Mouse (Mus musculus) stomach, embryonic 15.5 days (tissue): ENCODE results near the gene Tead1. TPM values are rescaled to one million over a fixed set of nuclear protein-coding genes. Genes with fewer than 3 reads are reported as not detected.

ENCODE experiments used
- ATAC-seq: fragments of 200-750 bp; cut with Nextera tagmentation; 2 replicates; pipeline ENCODE4 v1.8.0; 2017; ENCODE audit warnings: low read depth, moderate number of reproducible peaks, moderate TSS enrichment; ENCODE audit not compliant: insufficient read depth, low FRiP score
- H3K27ac ChIP-seq: fragments of 300-500 bp; sonication (generic); 2 replicates; pipeline ENCODE4 v1.5.1; 2015; ENCODE audit warnings: mild to moderate bottlenecking, inconsistent platforms
- H3K27me3 ChIP-seq: fragments of 300-500 bp; sonication (generic); replicated peaks from 2 replicates; pipeline ENCODE4 v1.6.1; 2015; ENCODE audit warnings: inconsistent platforms
- H3K36me3 ChIP-seq: fragments of 300-500 bp; sonication (generic); 2 replicates; pipeline ENCODE4 v1.6.1; 2015; ENCODE audit warnings: inconsistent platforms
- H3K4me1 ChIP-seq: fragments of 300-500 bp; sonication (generic); 2 replicates; pipeline ENCODE4 v1.6.1; 2015; ENCODE audit warnings: inconsistent platforms
- H3K4me2 ChIP-seq: fragments of 300-500 bp; sonication (generic); 2 replicates; pipeline ENCODE4 v1.6.1; 2015; ENCODE audit warnings: mild to moderate bottlenecking, inconsistent platforms
- H3K4me3 ChIP-seq: fragments of 300-500 bp; sonication (generic); replicated peaks from 2 replicates; pipeline ENCODE4 v1.5.1; 2015; ENCODE audit warnings: inconsistent platforms
- H3K9ac ChIP-seq: fragments of 300-500 bp; sonication (generic); 2 replicates; pipeline ENCODE4 v1.6.1; 2015; ENCODE audit warnings: inconsistent platforms
- H3K9me3 ChIP-seq: fragments of 300-500 bp; sonication (generic); 2 replicates; pipeline ENCODE4 v1.6.1; 2016; ENCODE audit warnings: inconsistent platforms
- WGBS: fragments of 180-500 bp; shearing (Covaris S2); methylation state at CpG from one replicate; pipeline ENCODE4 v1.1.7; 2015; 5-methylcytosine and 5-hydroxymethylcytosine counted together
- microRNA-seq: library from miRNA; unstranded; fragments of <30 nt; microRNA quantifications from one replicate; pipeline ENCODE4, GENCODE M21; 2016
- polyA plus RNA-seq: library from polyadenylated mRNA; unstranded; fragments of >200 nt; fragmentation: Nextera tagmentation; extraction: Ambion mirVana; gene quantifications from 2 replicates; pipeline ENCODE4 v1.2.1, GENCODE M21; 2015

The Tead1 gene
- polyA plus RNA-seq, 1 experiment from 2014 or later, result 25.7 TPM

DNA sequence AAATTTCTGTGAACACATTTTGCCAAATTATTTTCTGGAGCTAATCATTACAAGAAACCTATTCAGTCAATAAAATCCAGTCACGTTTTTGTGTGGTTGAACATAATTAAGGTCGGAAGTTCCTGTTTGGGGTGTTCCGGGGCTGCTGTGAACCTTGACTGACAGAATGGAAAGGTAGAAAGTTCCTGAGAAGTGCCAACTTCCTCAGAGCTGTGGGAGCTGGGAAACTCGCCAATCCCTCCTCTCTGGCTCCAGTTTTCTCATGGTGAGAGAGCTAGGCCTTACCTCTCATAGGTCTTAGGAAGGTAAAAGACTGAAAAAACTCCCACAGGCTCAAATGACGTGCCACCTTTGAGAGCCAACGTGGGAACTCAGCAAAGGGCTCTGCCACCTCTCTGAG lies 267.6 kb downstream of the Tead1 start:
- ATAC-seq, result no peak
- no peak overlapping the region for H3K4me3 ChIP-seq
- H3K27ac ChIP-seq, result no peak overlapping the region
- no peaks in the 10 kb centered on the region for H3K36me3 ChIP-seq
- 45% methylated on average over 6 of the region's 6 CpGs for WGBS
- H3K9ac ChIP-seq, result no peak overlapping the region
- no peak overlapping the region for H3K4me2 ChIP-seq
- H3K4me1 ChIP-seq, result no peaks in the 10 kb centered on the region
- H3K27me3 ChIP-seq, result no peaks in the 10 kb centered on the region
- H3K9me3 ChIP-seq, result no peaks in the 10 kb centered on the region

DNA sequence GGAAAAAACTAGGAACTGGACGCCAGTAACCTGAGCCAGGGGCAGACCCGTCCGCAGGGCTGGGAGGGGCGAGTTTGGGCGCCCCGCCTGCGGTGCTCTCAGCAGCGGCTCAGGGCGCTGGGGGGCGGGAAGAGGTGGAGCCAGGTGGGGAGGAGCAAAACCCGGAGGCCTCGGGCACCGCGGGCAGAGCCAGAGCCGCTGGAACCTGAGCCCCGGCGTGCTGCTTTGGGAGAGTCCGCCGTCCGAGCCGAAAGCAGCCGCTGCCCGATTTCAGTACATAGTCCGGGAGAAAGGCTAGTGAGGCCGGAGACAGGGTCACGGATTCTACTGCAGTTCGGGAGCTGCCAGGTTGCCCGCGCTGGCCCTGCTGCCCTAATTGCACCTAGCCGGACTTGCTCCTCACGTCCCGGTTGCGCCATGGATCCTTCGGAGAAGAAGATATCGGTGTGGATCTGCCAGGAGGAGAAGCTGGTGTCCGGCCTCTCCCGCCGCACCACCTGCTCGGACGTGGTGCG lies 274.7 kb downstream of the Tead1 start, which contains the start of gene Rassf10:
Gene Rassf10 (plus strand): TSS at position 186 of the 515 bp plus-strand sequence.
- 1% methylated on average over 41 of the region's 41 CpGs for WGBS
- peak; percentile 91 for ATAC-seq
- 0 out of 2 replicates have a peak within 1 kb of the TSS, but pooled peaks have one; percentile 41 for H3K27ac ChIP-seq
- peak within 1 kb of the TSS; percentile 29; the same call in 1 of the 2 replicates for H3K9ac ChIP-seq
- H3K4me1 ChIP-seq, result peaks cover 23% of the 10 kb centered on the region
- peaks cover 14% of the 10 kb centered on the region for H3K27me3 ChIP-seq
- no peaks in the 10 kb centered on the region for H3K36me3 ChIP-seq
- no peaks in the 10 kb centered on the region for H3K9me3 ChIP-seq
- H3K4me2 ChIP-seq, result peak within 1 kb of the TSS; percentile 96
- peak within 1 kb of the TSS; percentile 61 for H3K4me3 ChIP-seq

DNA sequence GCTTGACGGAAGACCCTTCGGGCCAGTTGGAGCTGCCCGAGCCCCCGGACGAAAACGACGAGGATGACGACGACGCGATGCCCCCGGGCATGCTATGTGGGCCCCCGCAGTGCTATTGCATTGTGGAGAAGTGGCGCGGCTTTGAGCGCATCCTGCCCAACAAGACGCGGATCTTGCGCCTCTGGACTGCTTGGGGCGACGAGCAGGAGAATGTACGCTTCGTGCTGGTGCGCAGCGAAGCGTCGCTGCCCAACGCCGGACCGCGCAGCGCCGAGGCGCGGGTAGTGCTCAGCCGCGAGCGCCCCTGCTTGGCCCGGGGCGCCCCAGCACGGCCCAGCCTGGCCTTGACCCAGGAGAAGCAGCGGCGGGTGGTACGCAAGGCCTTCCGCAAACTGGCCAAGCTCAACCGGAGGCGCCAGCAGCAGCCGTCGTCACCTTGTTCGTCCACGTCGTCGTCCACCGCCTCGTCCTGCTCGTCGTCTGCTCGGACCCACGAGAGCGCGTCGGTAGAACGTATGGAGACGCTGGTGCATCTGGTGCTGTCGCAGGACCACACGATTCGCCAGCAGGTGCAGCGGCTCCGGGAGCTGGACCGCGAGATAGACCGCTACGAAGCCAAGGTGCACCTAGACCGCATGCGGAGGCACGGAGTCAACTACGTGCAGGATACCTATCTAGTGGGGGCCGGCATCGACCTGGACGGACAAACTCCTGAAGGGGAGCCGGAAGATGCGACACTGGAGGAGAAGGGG lies 275.4 kb downstream of the Tead1 start:
- ATAC-seq, result no peak
- H3K27ac ChIP-seq, result 0 out of 2 replicates have a peak overlapping the region, but pooled peaks have one; percentile 41
- no peaks in the 10 kb centered on the region for H3K9me3 ChIP-seq
- H3K9ac ChIP-seq, result peak overlapping the region; percentile 34; the same call in 1 of the 2 replicates
- peak overlapping the region; percentile 61 for H3K4me3 ChIP-seq
- 1% methylated on average over 82 of the region's 82 CpGs for WGBS
- peaks cover 14% of the 10 kb centered on the region for H3K27me3 ChIP-seq
- H3K4me1 ChIP-seq, result peaks cover 23% of the 10 kb centered on the region
- H3K36me3 ChIP-seq, result no peaks in the 10 kb centered on the region
- peak overlapping the region; percentile 96 for H3K4me2 ChIP-seq

DNA sequence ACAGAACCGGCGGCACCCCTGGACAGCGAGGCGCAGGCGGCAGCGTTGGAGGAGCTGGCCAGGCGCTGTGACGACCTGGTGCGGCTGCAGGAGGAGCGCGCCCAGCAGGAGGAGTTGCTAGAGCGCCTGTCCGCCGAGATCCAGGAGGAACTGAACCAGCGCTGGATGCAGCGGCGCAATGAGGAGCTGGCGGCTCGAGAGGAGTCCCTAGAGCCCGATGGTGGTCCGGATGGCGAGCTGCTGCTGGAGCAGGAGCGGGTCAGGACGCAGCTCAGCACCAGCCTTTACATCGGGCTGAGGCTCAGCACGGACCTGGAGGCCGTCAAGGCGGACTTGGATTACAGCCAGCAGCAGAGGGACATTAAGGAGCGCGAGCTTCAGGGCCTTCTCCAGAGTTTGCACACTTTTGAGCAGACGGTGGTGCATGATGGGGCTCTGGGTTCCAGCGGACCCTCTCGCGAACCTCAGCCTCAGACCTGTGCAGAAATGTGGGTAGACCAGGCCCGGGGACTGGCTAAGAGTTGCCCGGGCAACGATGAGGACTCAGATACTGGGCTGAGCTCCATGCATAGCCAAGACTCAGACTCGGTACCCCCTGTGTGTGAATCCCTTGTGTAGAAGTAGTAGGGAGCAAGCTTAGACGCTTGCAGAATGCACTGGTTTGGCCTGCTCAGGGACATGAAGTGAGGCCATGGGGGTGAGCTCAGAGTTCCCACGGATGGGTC lies 276.1 kb downstream of the Tead1 start:
- Histone ChIP-seq H3K4me2 (peak overlapping the region; percentile 96), H3K27ac (peak overlapping the region; percentile 41; the same call in 1 of the 2 replicates), H3K9me3 (no peaks in the 10 kb centered on the region), H3K36me3 (no peaks in the 10 kb centered on the region), H3K4me1 (peaks cover 23% of the 10 kb centered on the region), H3K4me3 (peak overlapping the region; percentile 61), H3K27me3 (peaks cover 14% of the 10 kb centered on the region), H3K9ac (peak overlapping the region; percentile 34; the same call in 1 of the 2 replicates)
- no peak for ATAC-seq
- WGBS, result 4% methylated on average over 40 of the region's 40 CpGs

DNA sequence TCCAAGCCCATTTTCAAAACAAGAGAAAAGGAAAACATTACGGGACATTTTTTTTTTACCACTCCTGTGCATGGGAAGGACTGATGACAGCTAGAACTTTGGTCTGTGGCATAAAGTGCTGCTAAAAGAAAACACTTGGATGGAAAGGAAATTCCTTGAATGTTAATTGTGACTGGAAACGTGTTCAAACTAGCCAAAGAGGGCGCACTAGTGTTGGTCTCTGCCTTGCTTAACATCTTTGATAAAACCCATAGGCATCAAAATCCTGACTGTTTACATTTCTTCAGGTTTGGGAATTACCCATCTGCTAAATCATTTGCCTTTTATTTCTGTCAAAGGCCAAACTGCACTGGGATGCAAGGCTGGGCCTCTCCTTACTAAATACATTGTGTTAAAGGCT lies 276.8 kb downstream of the Tead1 start:
- peaks cover 23% of the 10 kb centered on the region for H3K4me1 ChIP-seq
- peaks cover 14% of the 10 kb centered on the region for H3K27me3 ChIP-seq
- WGBS, result 32% methylated on average over 3 of the region's 3 CpGs
- no peaks in the 10 kb centered on the region for H3K36me3 ChIP-seq
- no peak overlapping the region; the same call in 1 of the 2 replicates for H3K27ac ChIP-seq
- H3K4me3 ChIP-seq, result peak overlapping the region; percentile 61
- no peak overlapping the region for H3K9ac ChIP-seq
- H3K9me3 ChIP-seq, result no peaks in the 10 kb centered on the region
- no peak for ATAC-seq
- peak overlapping the region; percentile 96 for H3K4me2 ChIP-seq

Small RNA genes within 50 kb of the gene (microRNA-seq; reads per million reads assigned to microRNA genes)
- gene Gm44462, result not detected
